Mouse (Mus musculus) heart, adult 2 months (tissue): Measurements from ENCODE around the gene Rgs16. TPM values are rescaled to one million over a fixed set of nuclear protein-coding genes. Genes with fewer than 3 reads are reported as not detected.
"Not testable (repeated sequence)": the region's sequence is repeated elsewhere in the genome, so short reads cannot be mapped to it uniquely, and the experiment has no call there.

ENCODE experiments used
- DNase-seq, 2 experiments: peaks; one replicate each; pipeline ENCODE4 v3.0.0; 2021
- H3K27ac ChIP-seq: fragments of 200-600 bp; 2 replicates; pipeline ENCODE4 v1.8.1; 2022
- H3K27me3 ChIP-seq: fragments of 200-500 bp; 2 replicates; pipeline ENCODE4 v1.6.1; 2012; ENCODE audit warnings: mild to moderate bottlenecking, low read length, inconsistent platforms, mixed read lengths; ENCODE audit not compliant: control insufficient read depth, insufficient read depth
- H3K36me3 ChIP-seq: fragments of 200-500 bp; 2 replicates; pipeline ENCODE4 v1.6.1; 2012; ENCODE audit warnings: low read length, inconsistent platforms; ENCODE audit not compliant: control insufficient read depth, insufficient read depth
- H3K4me1 ChIP-seq: fragments of 200-500 bp; 2 replicates; pipeline ENCODE4 v1.6.1; 2011; ENCODE audit warnings: low read length; ENCODE audit not compliant: control insufficient read depth, insufficient read depth
- H3K4me3 ChIP-seq: fragments of 200-600 bp; 2 replicates; pipeline ENCODE4 v1.8.1; 2022
- H3K79me2 ChIP-seq: fragments of 200-500 bp; replicated peaks from 2 replicates; pipeline ENCODE4 v1.6.1; 2012; ENCODE audit warnings: mild to moderate bottlenecking, inconsistent platforms, low read length, moderate library complexity, mixed read lengths; ENCODE audit not compliant: control insufficient read depth, insufficient read depth
- H3K9ac ChIP-seq: fragments of 200-500 bp; 2 replicates; pipeline ENCODE4 v1.6.1; 2012; ENCODE audit warnings: low read depth, mild to moderate bottlenecking, control low read depth, inconsistent platforms, low read length, mixed read lengths
- CTCF ChIP-seq: fragments of 200-600 bp; IDR thresholded peaks from 2 replicates; pipeline ENCODE4 v1.8.1; 2022; ENCODE audit warnings: antibody characterized with exemption, mild to moderate bottlenecking, moderate library complexity
- EP300 ChIP-seq: fragments of 200-500 bp; IDR thresholded peaks from 2 replicates; pipeline ENCODE4 v1.6.1; 2011; ENCODE audit warnings: low read depth, low read length, control low read depth; ENCODE audit not compliant: insufficient read depth
- POLR2A ChIP-seq: fragments of 200-500 bp; IDR thresholded peaks from 2 replicates; pipeline ENCODE4 v1.6.1; 2011; ENCODE audit warnings: mild to moderate bottlenecking, low read depth, low read length, control low read depth; ENCODE audit not compliant: insufficient read depth
- WGBS: fragments of 180-500 bp; shearing (Covaris S2); methylation state at CpG from one replicate; pipeline ENCODE4 v1.1.7; 2018; 5-methylcytosine and 5-hydroxymethylcytosine counted together
- intact Hi-C: fragments of 180-260 bp; cut with DNase I; formaldehyde crosslinking; loops from one replicate; pipeline ENCODE4 v1.15.1; 2025
- polyA plus RNA-seq: library from polyadenylated mRNA; depleted of rRNA; stranded (reverse); fragments of >200 nt; gene quantifications from 2 replicates; pipeline ENCODE4 v1.2.3, GENCODE M21; 2012
- total RNA-seq, 2 experiments: library from RNA; stranded (reverse); gene quantifications; 2 replicates each; pipeline ENCODE4 v1.2.3; 2021

The Rgs16 gene
- total and polyA plus RNA-seq, 3 experiments: 0.80 to 1.9 (median 1.4) TPM

GRCm38 (mm10) chr1:153764136-153764535 lies 24.0 kb downstream of the Rgs16 start:
- Histone ChIP-seq H3K36me3 (no peaks in the 10 kb centered on the region), H3K27ac (no peak overlapping the region), H3K79me2 (no peaks in the 10 kb centered on the region), H3K4me1 (no peaks in the 10 kb centered on the region), H3K9ac (no peak overlapping the region), H3K27me3 (no peaks in the 10 kb centered on the region), H3K4me3 (no peak overlapping the region)
- WGBS: 83% methylated on average over 11 of the region's 11 CpGs
- intact Hi-C loops: no loop called here
- no peak for DNase-seq
- TF ChIP-seq EP300: no peak
- TF ChIP-seq POLR2A: no peak
- no peak for TF ChIP-seq CTCF

GRCm38 (mm10) chr1:153766298-153766697 lies 26.1 kb downstream of the Rgs16 start:
- no peak overlapping the region for H3K27ac ChIP-seq
- intact Hi-C loops: no loop called here
- TF ChIP-seq POLR2A (no peak), EP300 (no peak), CTCF (no peak)
- no peaks in the 10 kb centered on the region for H3K4me1 ChIP-seq
- no peak overlapping the region for H3K9ac ChIP-seq
- no peaks in the 10 kb centered on the region for H3K36me3 ChIP-seq
- DNase-seq: no peak
- H3K4me3 ChIP-seq: no peak overlapping the region
- H3K79me2 ChIP-seq: no peaks in the 10 kb centered on the region
- WGBS: 49% methylated on average over 8 of the region's 8 CpGs
- no peaks in the 10 kb centered on the region for H3K27me3 ChIP-seq

GRCm38 (mm10) chr1:153767281-153767680 lies 27.1 kb downstream of the Rgs16 start:
- H3K9ac ChIP-seq: no peak overlapping the region
- no peak overlapping the region for H3K27ac ChIP-seq
- DNase-seq: no peak
- no peaks in the 10 kb centered on the region for H3K79me2 ChIP-seq
- 85% methylated on average over 1 of the region's 1 CpGs for WGBS
- H3K36me3 ChIP-seq: no peaks in the 10 kb centered on the region
- H3K27me3 ChIP-seq: no peaks in the 10 kb centered on the region
- intact Hi-C loops: no loop called here
- TF ChIP-seq CTCF (no peak), POLR2A (no peak), EP300 (no peak)
- no peak overlapping the region for H3K4me3 ChIP-seq
- H3K4me1 ChIP-seq: no peaks in the 10 kb centered on the region

GRCm38 (mm10) chr1:153768465-153768864 lies 28.3 kb downstream of the Rgs16 start:
- Histone ChIP-seq H3K4me1 (no peaks in the 10 kb centered on the region), H3K27ac (no peak overlapping the region), H3K36me3 (no peaks in the 10 kb centered on the region), H3K27me3 (no peaks in the 10 kb centered on the region), H3K79me2 (no peaks in the 10 kb centered on the region), H3K9ac (no peak overlapping the region), H3K4me3 (no peak overlapping the region)
- DNase-seq: no peak
- intact Hi-C loops: no loop called here
- 65% methylated on average over 5 of the region's 5 CpGs for WGBS
- TF ChIP-seq POLR2A: no peak

GRCm38 (mm10) chr1:153769571-153769970 lies 29.4 kb downstream of the Rgs16 start:
- WGBS: 60% methylated on average over 6 of the region's 6 CpGs
- intact Hi-C loops, H3K9ac ChIP-seq, H3K4me3 ChIP-seq, H3K27me3 ChIP-seq, DNase-seq, H3K36me3 ChIP-seq, H3K27ac ChIP-seq, H3K4me1 ChIP-seq, H3K79me2 ChIP-seq: not testable (repeated sequence)

- no peaks in the 10 kb centered on the region for H3K4me1 ChIP-seq
- H3K79me2 ChIP-seq: no peaks in the 10 kb centered on the region
- H3K27me3 ChIP-seq: no peaks in the 10 kb centered on the region
- no peak overlapping the region for H3K9ac ChIP-seq
- intact Hi-C loops: no loop called here
- H3K36me3 ChIP-seq: no peaks in the 10 kb centered on the region
- no peak overlapping the region for H3K27ac ChIP-seq
- H3K4me3 ChIP-seq: no peak overlapping the region
- no peak for TF ChIP-seq POLR2A
- no peak for TF ChIP-seq EP300
- TF ChIP-seq CTCF: no peak
- no peak for DNase-seq
- 83% methylated on average over 10 of the region's 10 CpGs for WGBS
Measured at GRCm38 (mm10) chr1:153769998-153770775, 30.0 kb downstream of the Rgs16 start.
